Mouse (Mus musculus): ENCODE data around the gene Oasl1.

GRCm38 (mm10) chr5:114973131-114973530, 50.1 kb downstream of the Oasl1 start:
- TF ChIP-seq POLR2A (IDR thresholded peaks at IDR 0.05; ENCODE audit: low read depth, low read length) (no peak), CTCF (IDR thresholded peaks at IDR 0.05; ENCODE audit: extremely low read depth, insufficient read depth, insufficient read length, insufficient replicate concordance) (no peak)

Measured in spleen, adult 2 months (tissue).